Mouse (Mus musculus) gastrocnemius, postnatal 10 days (tissue): ENCODE results near the gene Tmem185a. TPM values are rescaled to one million over a fixed set of nuclear protein-coding genes. Genes with fewer than 3 reads are reported as not detected.
"Not testable (repeated sequence)": the region's sequence is repeated elsewhere in the genome, so short reads cannot be mapped to it uniquely, and the experiment has no call there.

Source experiments
- DNase-seq: peaks from one replicate; pipeline ENCODE4 v3.0.0; 2021; ENCODE audit warnings: mixed read lengths
- long read RNA-seq, 2 experiments: library from polyadenylated mRNA; stranded (forward); transcript quantifications; one replicate each; pipeline ENCODE4 v2.0.0; 2021
- total RNA-seq, 2 experiments: library from RNA; stranded (reverse); gene quantifications; 2 replicates each; pipeline ENCODE4 v1.2.3; 2021

Gene Tmem185a
- 10 to 100 TPM; 28.3 to 32.5 TPM for total RNA-seq
- long read RNA-seq, experiment 1, transcript Tmem185a-202 (7 exons, 1,307 nt) = major isoform, 24 of 45 reads
- long read RNA-seq, experiment 1, partial matches to known transcripts = 3 of 45 reads
- long read RNA-seq, experiment 1, other reads (novel, unspliced or antisense) = 14 of 45 reads
- long read RNA-seq, experiment 2, transcript Tmem185a-202 (7 exons, 1,307 nt) = major isoform, 26 of 38 reads
- long read RNA-seq, experiment 2, partial matches to known transcripts = 0 of 38 reads
- long read RNA-seq, experiment 2, other reads (novel, unspliced or antisense) = 10 of 38 reads

DNA sequence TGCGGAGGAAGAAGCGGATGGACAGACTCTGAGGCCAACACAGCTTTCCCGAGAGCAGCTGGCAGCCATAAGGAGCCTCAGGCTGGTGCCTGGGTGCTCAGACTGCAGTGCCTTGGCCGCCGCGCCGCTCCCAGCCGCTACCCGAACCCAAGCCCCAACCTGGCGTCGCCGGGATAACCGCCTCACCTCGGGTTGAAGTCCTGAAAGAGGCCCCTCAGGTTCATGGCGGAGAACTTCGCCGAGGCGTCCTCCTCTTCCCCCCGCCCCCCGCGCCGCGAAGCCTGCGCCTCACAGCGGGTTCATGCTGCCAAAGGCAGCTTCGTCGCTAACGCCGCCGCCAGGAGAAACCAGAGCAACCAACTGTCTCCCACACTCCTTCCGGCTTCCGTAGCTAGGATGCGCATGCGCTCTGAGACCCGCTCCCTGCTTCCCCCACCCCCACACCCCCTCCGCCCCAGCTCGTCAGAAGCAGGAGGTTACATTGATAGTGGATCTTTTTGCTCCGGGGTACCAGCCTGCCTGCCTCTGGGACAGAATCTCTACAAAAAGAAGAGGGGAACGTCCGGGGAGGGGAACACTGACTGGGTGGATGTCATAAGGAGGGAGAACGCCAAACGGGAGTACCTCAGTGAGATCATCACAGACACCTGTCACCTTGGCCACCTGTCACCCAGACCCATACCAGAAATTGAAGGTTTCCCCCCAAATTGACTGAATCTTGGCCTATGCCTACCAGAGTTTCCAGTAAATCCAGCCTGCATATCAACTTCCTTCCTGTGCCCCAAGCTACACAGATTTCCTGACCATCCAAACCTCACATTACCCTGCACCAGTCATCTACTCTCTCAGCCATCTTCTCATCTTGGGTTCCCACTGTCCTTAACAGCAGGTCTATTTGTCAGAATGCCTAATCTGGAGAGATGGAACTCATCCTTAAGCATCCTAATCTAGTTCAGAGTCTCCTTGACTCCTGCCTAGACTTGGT is at the start of gene Tmem185a:
Gene Tmem185a (minus strand): TSS at position 389 of the 985 bp plus-strand sequence.
- DNase-seq = peak; percentile 85

DNA sequence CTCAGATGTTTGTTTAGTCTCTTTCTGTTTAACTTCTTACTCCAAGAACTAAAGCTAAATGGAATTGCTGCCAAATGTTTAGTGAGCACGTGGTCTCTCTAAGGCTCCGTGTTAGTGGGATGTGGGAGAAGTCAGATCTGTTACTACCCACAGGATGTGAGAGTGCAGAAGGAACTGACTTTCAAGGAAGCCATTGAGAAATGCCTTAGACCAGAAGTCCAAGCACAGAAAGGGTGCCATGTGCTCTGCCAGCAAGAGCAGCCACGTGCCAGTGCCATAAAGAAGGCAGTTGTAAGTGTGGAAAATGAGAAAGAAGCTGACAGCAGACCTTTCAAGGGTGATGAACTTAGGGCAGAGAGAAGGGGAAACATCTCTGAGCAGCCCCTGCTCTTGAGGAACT is 37.4 kb upstream of the Tmem185a start:
- DNase-seq = not testable (repeated sequence)

DNA sequence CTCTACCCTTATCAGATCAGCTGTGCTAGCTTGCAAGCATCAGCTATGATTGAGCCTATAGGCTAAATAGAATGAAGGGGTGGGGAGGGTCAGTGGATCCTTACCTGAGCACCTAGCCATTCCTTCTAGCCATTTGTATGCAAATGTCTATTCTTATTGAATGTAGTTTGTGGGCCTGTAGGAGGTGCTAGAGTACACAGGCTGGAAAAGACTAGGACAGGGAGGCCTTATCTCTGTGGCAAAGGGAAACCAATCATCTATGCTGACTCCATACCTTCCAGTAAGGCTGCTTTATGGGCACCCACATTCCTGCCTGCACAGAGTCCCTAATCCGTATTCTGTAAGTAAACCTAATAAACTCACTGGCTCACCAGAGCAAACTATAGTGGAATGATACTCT is 10.3 kb upstream of the Tmem185a start:
- not testable (repeated sequence) for DNase-seq

DNA sequence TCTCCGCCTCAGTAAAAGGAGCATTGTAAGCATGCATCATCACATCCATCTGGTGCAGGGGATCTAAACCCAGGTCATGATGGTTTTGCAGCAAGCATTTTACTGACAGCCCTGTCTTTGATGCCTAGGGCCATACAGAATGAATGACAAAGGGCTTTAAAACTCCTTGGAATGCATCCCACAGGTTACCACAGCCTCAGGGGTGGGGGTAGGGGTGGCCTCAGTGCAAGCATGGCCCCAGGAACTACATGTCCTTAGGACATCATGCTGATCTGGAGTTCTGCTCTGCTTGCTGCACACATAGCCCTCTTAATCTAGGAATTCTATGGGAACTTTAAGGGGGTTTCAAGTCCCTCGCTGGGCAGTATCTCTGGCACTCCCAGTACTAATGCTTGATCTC is 5.2 kb upstream of the Tmem185a start:
- DNase-seq = no peak

DNA sequence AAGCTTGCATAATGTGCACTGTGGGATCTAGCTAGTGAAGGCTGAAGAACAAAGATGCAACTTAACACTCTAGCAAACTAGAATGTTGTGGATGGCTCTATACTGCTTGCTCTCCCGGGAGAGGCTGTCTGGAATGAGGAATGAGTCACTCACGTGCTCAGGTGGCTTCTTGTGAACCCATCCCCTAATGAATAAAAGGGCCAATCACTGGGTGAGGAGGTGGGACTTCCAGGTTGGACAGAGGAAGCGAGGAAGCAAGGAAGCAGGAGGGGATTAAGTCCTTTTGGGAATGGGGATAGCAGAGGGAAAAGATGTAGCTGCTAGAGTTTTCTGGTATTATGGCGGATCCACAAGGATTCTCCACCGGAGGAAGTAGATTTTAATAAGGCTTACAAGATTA is 1.7 kb upstream of the Tmem185a start:
- no peak for DNase-seq

DNA sequence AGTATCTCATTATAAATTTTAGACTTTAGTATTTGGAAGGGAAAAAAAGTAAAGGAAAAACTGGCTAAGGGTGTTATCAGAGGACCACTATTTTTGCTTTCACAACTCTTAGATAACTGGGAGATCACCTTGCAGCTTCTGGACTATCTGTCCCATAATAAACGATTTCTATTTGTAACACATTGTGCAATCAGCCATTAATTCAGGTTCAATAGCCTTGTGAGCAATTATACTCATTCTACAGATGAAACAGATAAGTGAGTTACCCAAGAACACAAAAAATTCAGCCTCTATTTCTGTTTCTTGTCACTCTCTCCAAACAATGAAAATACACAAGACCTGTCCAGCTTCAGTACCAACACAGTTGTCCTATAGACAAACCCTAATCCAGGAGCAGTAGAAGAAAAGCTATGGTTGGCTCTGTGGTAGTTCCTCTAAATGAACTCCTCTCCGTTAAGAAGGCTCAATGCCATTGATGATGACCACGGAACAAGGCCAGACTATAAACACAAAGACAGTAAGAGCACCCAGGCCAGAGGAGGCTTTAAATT is 1.7 kb downstream of the Tmem185a start:
- no peak for DNase-seq

DNA sequence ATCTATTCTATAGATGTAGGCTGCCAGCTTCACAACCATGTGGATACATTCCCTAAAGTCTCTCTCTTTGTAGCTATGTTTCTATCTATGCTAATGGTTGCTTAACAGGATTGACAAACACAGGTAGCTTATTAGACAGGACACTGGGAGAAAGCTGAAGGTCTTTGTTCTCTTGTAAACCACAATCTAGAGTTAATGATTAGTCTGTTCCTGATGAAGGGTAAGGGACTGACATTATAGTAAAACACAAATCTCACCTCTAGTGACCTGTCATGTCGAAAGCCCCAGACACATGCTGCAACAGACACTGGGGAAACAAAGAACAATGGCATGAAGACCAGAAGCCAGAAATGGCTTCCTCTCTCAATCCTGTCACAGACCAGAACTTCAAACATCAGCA is 10.1 kb downstream of the Tmem185a start:
- DNase-seq = no peak

DNA sequence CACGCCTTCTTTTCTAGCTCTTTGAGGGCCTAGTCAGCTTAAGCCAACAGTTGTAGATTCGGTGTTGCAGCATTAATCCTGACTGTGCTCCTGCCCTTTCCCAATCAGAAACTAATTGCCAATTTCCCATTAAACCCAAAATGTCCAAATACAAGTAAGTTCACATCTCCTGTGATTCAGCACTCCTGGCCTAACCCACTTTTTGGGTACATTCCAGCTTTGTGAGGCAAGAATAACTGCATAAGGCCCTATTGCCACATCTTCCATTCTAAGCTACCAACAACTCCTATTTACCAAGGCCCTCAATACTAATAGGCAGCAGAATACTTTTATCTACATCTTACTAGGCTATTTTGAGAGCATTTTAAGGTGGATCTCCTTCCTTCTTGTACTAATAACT is 11.5 kb downstream of the Tmem185a start:
- no peak for DNase-seq

DNA sequence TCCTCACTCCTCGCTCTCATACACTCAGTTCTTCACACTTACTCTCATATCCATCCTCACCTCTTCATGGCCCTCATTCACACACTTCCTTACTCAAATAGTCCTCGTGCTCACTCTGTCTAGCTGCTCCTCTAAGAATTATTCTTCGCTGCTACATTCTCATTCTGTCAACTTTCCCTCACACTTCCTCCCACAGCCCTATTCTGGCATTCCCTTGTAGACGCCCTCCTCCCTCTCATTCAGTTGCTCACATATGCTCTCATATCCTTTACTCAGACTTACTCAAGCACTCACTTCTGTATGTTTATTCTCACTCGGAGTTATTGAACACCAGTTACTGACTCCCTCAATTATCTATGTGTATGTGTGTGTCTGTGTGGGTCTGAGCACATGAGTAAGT is 13.4 kb downstream of the Tmem185a start:
- DNase-seq = no peak

DNA sequence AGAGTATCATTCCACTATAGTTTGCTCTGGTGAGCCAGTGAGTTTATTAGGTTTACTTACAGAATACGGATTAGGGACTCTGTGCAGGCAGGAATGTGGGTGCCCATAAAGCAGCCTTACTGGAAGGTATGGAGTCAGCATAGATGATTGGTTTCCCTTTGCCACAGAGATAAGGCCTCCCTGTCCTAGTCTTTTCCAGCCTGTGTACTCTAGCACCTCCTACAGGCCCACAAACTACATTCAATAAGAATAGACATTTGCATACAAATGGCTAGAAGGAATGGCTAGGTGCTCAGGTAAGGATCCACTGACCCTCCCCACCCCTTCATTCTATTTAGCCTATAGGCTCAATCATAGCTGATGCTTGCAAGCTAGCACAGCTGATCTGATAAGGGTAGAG is 24.6 kb downstream of the Tmem185a start:
- DNase-seq = not testable (repeated sequence)

DNA sequence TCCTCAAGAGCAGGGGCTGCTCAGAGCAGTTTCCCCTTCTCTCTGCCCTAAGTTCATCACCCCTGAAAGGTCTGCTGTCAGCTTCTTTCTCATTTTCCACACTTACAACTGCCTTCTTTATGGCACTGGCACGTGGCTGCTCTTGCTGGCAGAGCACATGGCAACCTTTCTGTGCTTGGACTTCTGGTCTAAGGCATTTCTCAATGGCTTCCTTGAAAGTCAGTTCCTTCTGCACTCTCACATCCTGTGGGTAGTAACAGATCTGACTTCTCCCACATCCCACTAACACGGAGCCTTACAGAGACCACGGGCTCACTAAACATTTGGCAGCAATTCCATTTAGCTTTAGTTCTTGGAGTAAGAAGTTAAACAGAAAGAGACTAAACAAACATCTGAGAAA is 51.5 kb downstream of the Tmem185a start:
- not testable (repeated sequence) for DNase-seq

Other genes with a start within 250 kb of the Tmem185a start
- 10 to 100 TPM; 15.6 to 16.4 TPM for gene Ids, start 112.1 kb downstream of the Tmem185a start, total RNA-seq
- gene 1110012L19Rik, start 91.3 kb downstream of the Tmem185a start, total RNA-seq = 10 to 100 TPM; 12.2 to 14.1 TPM